Mouse (Mus musculus) embryonic facial prominence, embryonic 10.5 days (tissue): ENCODE results near the gene Cyp4v3. TPM values are rescaled to one million over a fixed set of nuclear protein-coding genes. Genes with fewer than 3 reads are reported as not detected.
"Not testable (repeated sequence)": the region's sequence is repeated elsewhere in the genome, so short reads cannot be mapped to it uniquely, and the experiment has no call there.

Experiments used
- DNase-seq: peaks from one replicate; pipeline ENCODE4 v3.0.0-alpha.2; 2017; ENCODE audit warnings: low spot score
- H3K27ac ChIP-seq: fragments of 300-500 bp; sonication (generic); replicated peaks from 2 replicates; pipeline ENCODE4 v1.5.1; 2016; ENCODE audit warnings: mild to moderate bottlenecking
- H3K27me3 ChIP-seq: fragments of 300-500 bp; sonication (generic); replicated peaks from 2 replicates; pipeline ENCODE4 v1.6.1; 2016; ENCODE audit warnings: low read depth, mild to moderate bottlenecking; ENCODE audit not compliant: poor library complexity, severe bottlenecking
- H3K36me3 ChIP-seq: fragments of 300-500 bp; sonication (generic); replicated peaks from 2 replicates; pipeline ENCODE4 v1.6.1; 2016; ENCODE audit warnings: mild to moderate bottlenecking, moderate library complexity
- H3K4me1 ChIP-seq: fragments of 300-500 bp; sonication (generic); 2 replicates; pipeline ENCODE4 v1.6.1; 2016
- H3K4me3 ChIP-seq: fragments of 300-500 bp; sonication (generic); 2 replicates; pipeline ENCODE4 v1.5.1; 2016; ENCODE audit warnings: mild to moderate bottlenecking, moderate library complexity
- H3K9me3 ChIP-seq: fragments of 300-500 bp; sonication (generic); 2 replicates; pipeline ENCODE4 v1.6.1; 2016; ENCODE audit warnings: mild to moderate bottlenecking
- WGBS: fragments of 180-500 bp; shearing (Covaris S2); methylation state at CpG from one replicate; pipeline ENCODE4 v1.1.7; 2016; 5-methylcytosine and 5-hydroxymethylcytosine counted together
- polyA plus RNA-seq: library from polyadenylated mRNA; unstranded; fragments of >200 nt; fragmentation: Nextera tagmentation; extraction: Ambion mirVana; gene quantifications from 2 replicates; pipeline ENCODE4 v1.2.1, GENCODE M21; 2016

Cyp4v3 gene
- polyA plus RNA-seq, 1 experiment from 2014 or later = 1.3 TPM

- 87% methylated on average over 8 of the region's 8 CpGs for WGBS
- no peak for DNase-seq
- no peaks in the 10 kb centered on the region for H3K4me1 ChIP-seq
Measured at GRCm38 (mm10) chr8:45344298-45344697, 11.3 kb upstream of the Cyp4v3 start.

GRCm38 (mm10) chr8:45341630-45342628, 8.9 kb upstream of the Cyp4v3 start:
- DNase-seq = no peak
- peaks cover 42% of the 10 kb centered on the region for H3K36me3 ChIP-seq
- H3K9me3 ChIP-seq = no peaks in the 10 kb centered on the region
- H3K27ac ChIP-seq = no peak overlapping the region
- H3K4me1 ChIP-seq = no peaks in the 10 kb centered on the region
- WGBS = 91% methylated on average over 12 of the region's 12 CpGs
- no peaks in the 10 kb centered on the region for H3K27me3 ChIP-seq
- no peak overlapping the region for H3K4me3 ChIP-seq

More at GRCm38 (mm10) chr8:45344298-45344697, 11.3 kb upstream of the Cyp4v3 start:
- H3K27me3 ChIP-seq = no peaks in the 10 kb centered on the region
- H3K9me3 ChIP-seq = no peaks in the 10 kb centered on the region
- no peak overlapping the region for H3K4me3 ChIP-seq
- peaks cover 60% of the 10 kb centered on the region for H3K36me3 ChIP-seq
- no peak overlapping the region for H3K27ac ChIP-seq

GRCm38 (mm10) chr8:45333493-45333892, 477 bp upstream of the Cyp4v3 start:
- peak overlapping the region; percentile 69 for H3K27ac ChIP-seq
- peak overlapping the region; percentile 77 for H3K4me3 ChIP-seq
- H3K4me1 ChIP-seq = peaks cover 11% of the 10 kb centered on the region; the same call in 1 of the 2 replicates
- H3K9me3 ChIP-seq = no peaks in the 10 kb centered on the region
- H3K27me3 ChIP-seq = peaks cover 17% of the 10 kb centered on the region
- peak; percentile 22 for DNase-seq
- H3K36me3 ChIP-seq = no peaks in the 10 kb centered on the region; the same call in 1 of the 2 replicates
- 2% methylated on average over 8 of the region's 8 CpGs for WGBS

GRCm38 (mm10) chr8:45330856-45331255, 2.2 kb downstream of the Cyp4v3 start:
- 77% methylated on average over 3 of the region's 3 CpGs for WGBS
- no peaks in the 10 kb centered on the region for H3K9me3 ChIP-seq
- DNase-seq = no peak
- H3K27me3 ChIP-seq = peaks cover 17% of the 10 kb centered on the region
- peaks cover 11% of the 10 kb centered on the region; the same call in 1 of the 2 replicates for H3K4me1 ChIP-seq
- H3K36me3 ChIP-seq = no peaks in the 10 kb centered on the region
- no peak overlapping the region for H3K4me3 ChIP-seq
- no peak overlapping the region for H3K27ac ChIP-seq

- 88% methylated on average over 6 of the region's 6 CpGs for WGBS
Measured at GRCm38 (mm10) chr8:45329206-45329980, 3.6 kb downstream of the Cyp4v3 start.

GRCm38 (mm10) chr8:45327076-45327475, 5.9 kb downstream of the Cyp4v3 start:
- H3K36me3 ChIP-seq, H3K4me3 ChIP-seq, H3K9me3 ChIP-seq, H3K4me1 ChIP-seq, DNase-seq, H3K27me3 ChIP-seq, H3K27ac ChIP-seq: not testable (repeated sequence)

More at GRCm38 (mm10) chr8:45329206-45329980, 3.6 kb downstream of the Cyp4v3 start:
- no peak overlapping the region for H3K4me3 ChIP-seq
- no peaks in the 10 kb centered on the region for H3K36me3 ChIP-seq
- H3K27ac ChIP-seq = no peak overlapping the region
- H3K9me3 ChIP-seq = no peaks in the 10 kb centered on the region
- no peak for DNase-seq
- H3K4me1 ChIP-seq = peaks cover 11% of the 10 kb centered on the region; the same call in 1 of the 2 replicates
- peaks cover 17% of the 10 kb centered on the region for H3K27me3 ChIP-seq

GRCm38 (mm10) chr8:45324151-45324550, 8.9 kb downstream of the Cyp4v3 start:
- no peak for DNase-seq
- H3K9me3 ChIP-seq = no peaks in the 10 kb centered on the region

GRCm38 (mm10) chr8:45321365-45321764, 11.7 kb downstream of the Cyp4v3 start:
- 85% methylated on average over 2 of the region's 2 CpGs for WGBS
- no peak overlapping the region for H3K4me3 ChIP-seq
- no peak for DNase-seq
- no peaks in the 10 kb centered on the region for H3K27me3 ChIP-seq
- H3K36me3 ChIP-seq = no peaks in the 10 kb centered on the region
- no peaks in the 10 kb centered on the region for H3K9me3 ChIP-seq
- no peak overlapping the region for H3K27ac ChIP-seq
- no peaks in the 10 kb centered on the region for H3K4me1 ChIP-seq

More at GRCm38 (mm10) chr8:45324151-45324550, 8.9 kb downstream of the Cyp4v3 start:
- no peak overlapping the region for H3K4me3 ChIP-seq
- H3K27ac ChIP-seq = no peak overlapping the region
- no peaks in the 10 kb centered on the region for H3K4me1 ChIP-seq
- H3K27me3 ChIP-seq = no peaks in the 10 kb centered on the region
- WGBS = 86% methylated on average over 4 of the region's 4 CpGs
- no peaks in the 10 kb centered on the region for H3K36me3 ChIP-seq

GRCm38 (mm10) chr8:45320930-45321329, 12.1 kb downstream of the Cyp4v3 start:
- Histone ChIP-seq H3K27me3 (no peaks in the 10 kb centered on the region), H3K36me3 (no peaks in the 10 kb centered on the region), H3K4me3 (no peak overlapping the region), H3K27ac (no peak overlapping the region), H3K4me1 (no peaks in the 10 kb centered on the region), H3K9me3 (no peaks in the 10 kb centered on the region)
- no peak for DNase-seq
- 81% methylated on average over 1 of the region's 1 CpGs for WGBS

GRCm38 (mm10) chr8:45310967-45311366, 22.0 kb downstream of the Cyp4v3 start:
- H3K4me3 ChIP-seq = no peak overlapping the region
- no peaks in the 10 kb centered on the region for H3K36me3 ChIP-seq
- 93% methylated on average over 4 of the region's 4 CpGs for WGBS
- DNase-seq = no peak
- H3K4me1 ChIP-seq = no peaks in the 10 kb centered on the region
- H3K27ac ChIP-seq = no peak overlapping the region
- H3K9me3 ChIP-seq = no peaks in the 10 kb centered on the region
- H3K27me3 ChIP-seq = no peaks in the 10 kb centered on the region

- no peak for DNase-seq
- H3K36me3 ChIP-seq = no peaks in the 10 kb centered on the region
- H3K4me1 ChIP-seq = no peaks in the 10 kb centered on the region
- 89% methylated on average over 13 of the region's 13 CpGs for WGBS
- no peak within 1 kb of the TSS for H3K27ac ChIP-seq
- H3K27me3 ChIP-seq = no peaks in the 10 kb centered on the region
- H3K4me3 ChIP-seq = no peak within 1 kb of the TSS
- H3K9me3 ChIP-seq = no peaks in the 10 kb centered on the region
Measured at GRCm38 (mm10) chr8:45308366-45308765, 24.6 kb downstream of the Cyp4v3 start, which contains the start of gene Gm45753. Gm45753 (minus strand) TSS chr8:45308466.

GRCm38 (mm10) chr8:45305479-45305878, 27.5 kb downstream of the Cyp4v3 start:
- Histone ChIP-seq H3K36me3 (no peaks in the 10 kb centered on the region), H3K27me3 (no peaks in the 10 kb centered on the region), H3K27ac (no peak overlapping the region), H3K9me3 (no peaks in the 10 kb centered on the region), H3K4me3 (no peak overlapping the region), H3K4me1 (no peaks in the 10 kb centered on the region)
- no peak for DNase-seq
- WGBS = 90% methylated on average over 1 of the region's 1 CpGs
